Mouse (Mus musculus): ENCODE data around the gene Klk1b11. TPM values are rescaled to one million over a fixed set of nuclear protein-coding genes. Genes with fewer than 3 reads are reported as not detected.
"Not testable (repeated sequence)": the region's sequence is repeated elsewhere in the genome, so short reads cannot be mapped to it uniquely, and the experiment has no call there.

The Klk1b11 gene
- not detected in 2 replicates for polyA plus RNA-seq (2015; fragmentation: Nextera tagmentation; extraction: Ambion mirVana)

DNA sequence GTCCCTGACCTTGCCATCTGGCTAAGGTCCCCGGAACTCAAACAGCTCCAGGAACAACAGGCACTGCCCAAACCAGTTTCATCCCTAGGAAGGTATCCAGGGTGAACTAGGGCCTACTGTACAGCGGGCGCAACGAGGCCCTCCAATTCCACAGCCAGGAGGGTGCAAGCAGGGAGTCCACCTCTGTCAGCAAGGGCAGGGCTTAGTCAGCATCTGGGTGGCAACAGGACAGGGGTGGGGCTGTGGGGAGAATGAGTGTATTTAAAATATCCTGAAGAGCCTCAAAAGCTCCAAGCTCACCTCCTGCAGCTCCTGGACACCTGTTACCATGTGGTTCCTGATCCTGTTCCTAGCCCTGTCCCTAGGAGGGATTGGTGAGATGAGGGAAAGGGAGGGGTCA, at the start of gene Klk1b11:
TSS of gene Klk1b11 (plus strand) at position 301 of the 400 bp plus-strand sequence.
- H3K9me3 ChIP-seq (replicated peaks; ENCODE audit: control insufficient read depth, low read length, poor library complexity, severe bottlenecking); H3K9ac ChIP-seq (ENCODE audit: low read depth, low read length); H3K27ac ChIP-seq (ENCODE audit: low read length); H3K4me1 ChIP-seq (ENCODE audit: control insufficient read depth, insufficient read depth, low read length); ATAC-seq; H3K4me3 ChIP-seq (ENCODE audit: low read depth, low read length); H3K36me3 ChIP-seq (ENCODE audit: control insufficient read depth, insufficient read depth, low read length); H3K4me2 ChIP-seq (ENCODE audit: low read length); H3K27me3 ChIP-seq (ENCODE audit: control insufficient read depth, insufficient read depth, low read depth, low read length): not testable (repeated sequence)
- 90% methylated on average over 4 of the region's 4 CpGs for WGBS

DNA sequence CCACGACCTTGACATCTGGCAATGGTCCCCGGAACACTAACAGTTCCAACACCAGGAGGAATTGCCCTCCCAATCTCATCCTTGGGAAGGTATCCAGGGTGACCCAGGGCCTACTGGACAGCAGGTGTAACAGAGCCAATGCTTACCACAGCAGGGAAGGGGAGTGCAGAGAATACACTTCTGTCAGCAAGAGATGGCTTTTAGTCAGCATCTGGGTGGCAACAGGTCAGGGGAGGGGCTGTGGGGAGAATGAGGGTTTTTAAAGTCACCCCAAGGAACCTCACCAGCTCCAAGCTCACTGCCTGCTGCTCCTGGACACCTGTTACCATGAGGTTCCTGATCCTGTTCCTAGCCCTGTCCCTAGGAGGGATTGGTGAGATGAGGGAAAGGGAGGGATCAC, 45.3 kb upstream of the Klk1b11 start, which contains the start of gene Klk1b8:
TSS of gene Klk1b8 (plus strand) at position 301 of the 400 bp plus-strand sequence.
- Histone ChIP-seq H3K27ac (ENCODE audit: low read length) (no peak within 1 kb of the TSS), H3K4me1 (ENCODE audit: control insufficient read depth, insufficient read depth, low read length) (no peaks in the 10 kb centered on the region), H3K27me3 (ENCODE audit: control insufficient read depth, insufficient read depth, low read depth, low read length) (no peaks in the 10 kb centered on the region), H3K4me3 (ENCODE audit: low read depth, low read length) (no peak within 1 kb of the TSS), H3K4me2 (ENCODE audit: low read length) (no peak within 1 kb of the TSS), H3K9ac (ENCODE audit: low read depth, low read length) (no peak within 1 kb of the TSS), H3K9me3 (replicated peaks; ENCODE audit: control insufficient read depth, low read length, poor library complexity, severe bottlenecking) (no peaks in the 10 kb centered on the region), H3K36me3 (ENCODE audit: control insufficient read depth, insufficient read depth, low read length) (no peaks in the 10 kb centered on the region)
- ATAC-seq: no peak
- 85% methylated on average over 2 of the region's 2 CpGs for WGBS

DNA sequence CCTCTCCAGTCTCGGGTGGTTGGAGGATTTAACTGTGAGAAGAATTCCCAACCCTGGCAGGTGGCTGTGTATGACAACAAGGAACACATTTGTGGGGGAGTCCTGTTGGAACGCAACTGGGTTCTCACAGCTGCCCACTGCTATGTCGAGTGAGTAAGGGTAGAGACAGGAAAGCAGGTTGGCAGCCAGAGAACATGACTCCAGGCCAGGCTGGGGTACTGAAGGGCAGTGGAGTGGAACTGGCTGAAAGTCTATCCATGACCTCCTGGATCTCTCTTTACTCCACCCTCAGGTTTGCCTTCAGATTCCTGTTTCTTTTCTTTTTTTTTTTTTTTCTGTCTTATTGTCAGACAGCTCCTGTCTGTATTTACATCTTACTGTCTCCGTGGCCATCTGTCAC, 43.0 kb upstream of the Klk1b11 start:
- no peaks in the 10 kb centered on the region for H3K9me3 ChIP-seq (replicated peaks; ENCODE audit: control insufficient read depth, low read length, poor library complexity, severe bottlenecking)
- H3K4me3 ChIP-seq (ENCODE audit: low read depth, low read length): no peak overlapping the region
- no peak overlapping the region for H3K27ac ChIP-seq (ENCODE audit: low read length)
- H3K36me3 ChIP-seq (ENCODE audit: control insufficient read depth, insufficient read depth, low read length): no peaks in the 10 kb centered on the region
- no peak for ATAC-seq
- H3K27me3 ChIP-seq (ENCODE audit: control insufficient read depth, insufficient read depth, low read depth, low read length): no peaks in the 10 kb centered on the region
- WGBS: 61% methylated on average over 4 of the region's 4 CpGs
- H3K9ac ChIP-seq (ENCODE audit: low read depth, low read length): no peak overlapping the region
- H3K4me2 ChIP-seq (ENCODE audit: low read length): no peak overlapping the region
- H3K4me1 ChIP-seq (ENCODE audit: control insufficient read depth, insufficient read depth, low read length): no peaks in the 10 kb centered on the region

DNA sequence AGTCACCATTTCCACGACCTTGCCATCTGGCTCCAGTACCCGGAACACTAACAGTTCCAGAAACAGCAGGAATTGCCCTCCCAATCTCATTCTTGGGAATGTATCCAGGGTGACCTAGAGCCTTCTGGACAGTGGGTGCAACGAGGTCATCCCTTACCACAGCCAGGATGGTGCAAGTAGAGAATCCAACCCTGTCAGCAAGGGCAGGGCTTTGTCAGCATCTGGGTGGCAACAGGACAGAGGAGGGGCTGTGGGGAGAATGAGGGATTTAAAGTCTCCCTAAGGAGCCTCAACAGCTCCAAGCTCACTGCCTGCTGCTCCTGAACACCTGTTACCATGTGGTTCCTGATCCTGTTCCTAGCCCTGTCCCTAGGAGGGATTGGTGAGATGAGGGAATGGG, 29.2 kb upstream of the Klk1b11 start, which contains the start of gene Klk1b1:
TSS of gene Klk1b1 (plus strand) at position 301 of the 400 bp plus-strand sequence.
- H3K9me3 ChIP-seq (replicated peaks; ENCODE audit: control insufficient read depth, low read length, poor library complexity, severe bottlenecking): no peaks in the 10 kb centered on the region
- no peak within 1 kb of the TSS for H3K27ac ChIP-seq (ENCODE audit: low read length)
- H3K27me3 ChIP-seq (ENCODE audit: control insufficient read depth, insufficient read depth, low read depth, low read length): no peaks in the 10 kb centered on the region
- no peak for ATAC-seq
- 72% methylated on average over 3 of the region's 3 CpGs for WGBS
- no peaks in the 10 kb centered on the region for H3K36me3 ChIP-seq (ENCODE audit: control insufficient read depth, insufficient read depth, low read length)
- H3K4me2 ChIP-seq (ENCODE audit: low read length): no peak within 1 kb of the TSS
- H3K4me3 ChIP-seq (ENCODE audit: low read depth, low read length): no peak within 1 kb of the TSS
- H3K9ac ChIP-seq (ENCODE audit: low read depth, low read length): no peak within 1 kb of the TSS
- no peaks in the 10 kb centered on the region for H3K4me1 ChIP-seq (ENCODE audit: control insufficient read depth, insufficient read depth, low read length)

DNA sequence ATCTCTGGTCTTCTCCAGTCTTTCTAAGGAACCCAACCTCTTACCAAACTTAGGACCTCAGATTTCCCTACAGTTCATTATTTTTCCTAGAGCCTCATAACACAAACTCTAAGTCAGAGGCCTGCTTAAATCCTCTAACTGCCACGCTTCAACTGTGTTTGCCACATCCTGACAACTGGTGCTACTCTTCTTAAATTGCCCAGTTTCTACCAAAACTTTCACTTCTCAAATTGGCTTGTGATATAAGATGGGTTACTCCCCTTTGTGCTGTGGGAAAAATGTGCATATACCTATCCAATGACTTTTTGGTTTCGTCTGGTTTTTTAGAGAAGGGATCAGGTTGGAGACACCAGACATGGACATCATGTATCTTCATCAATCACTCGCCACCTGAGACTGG, 28.6 kb upstream of the Klk1b11 start:
- no peak for ATAC-seq
- 80% methylated on average over 3 of the region's 3 CpGs for WGBS
- Histone ChIP-seq H3K27me3 (ENCODE audit: control insufficient read depth, insufficient read depth, low read depth, low read length) (no peaks in the 10 kb centered on the region), H3K27ac (ENCODE audit: low read length) (no peak overlapping the region), H3K9me3 (replicated peaks; ENCODE audit: control insufficient read depth, low read length, poor library complexity, severe bottlenecking) (no peaks in the 10 kb centered on the region), H3K4me2 (ENCODE audit: low read length) (no peak overlapping the region), H3K9ac (ENCODE audit: low read depth, low read length) (no peak overlapping the region), H3K4me1 (ENCODE audit: control insufficient read depth, insufficient read depth, low read length) (no peaks in the 10 kb centered on the region), H3K36me3 (ENCODE audit: control insufficient read depth, insufficient read depth, low read length) (no peaks in the 10 kb centered on the region), H3K4me3 (ENCODE audit: low read depth, low read length) (no peak overlapping the region)

DNA sequence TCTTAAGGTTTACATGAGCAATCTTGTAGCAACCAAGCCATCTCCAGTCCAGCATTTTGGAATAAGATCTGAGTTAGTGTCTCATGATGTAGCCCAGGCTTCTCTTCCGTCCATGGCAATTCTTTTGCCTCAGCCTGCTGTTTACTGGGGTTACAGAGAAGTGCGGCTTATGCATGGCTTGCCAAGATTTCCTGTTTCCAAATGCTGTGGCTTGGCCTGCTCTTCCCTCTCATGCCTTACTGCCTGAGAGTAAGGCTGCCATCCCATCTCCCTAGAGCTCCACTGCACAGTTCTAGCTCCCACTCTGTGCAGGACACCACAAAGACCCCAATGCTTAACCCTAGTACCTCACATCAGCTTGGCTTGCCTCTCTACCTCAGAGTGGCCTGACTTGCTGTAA, 28.1 kb upstream of the Klk1b11 start:
- Histone ChIP-seq H3K4me2 (ENCODE audit: low read length) (no peak overlapping the region), H3K27me3 (ENCODE audit: control insufficient read depth, insufficient read depth, low read depth, low read length) (no peaks in the 10 kb centered on the region), H3K4me3 (ENCODE audit: low read depth, low read length) (no peak overlapping the region), H3K9me3 (replicated peaks; ENCODE audit: control insufficient read depth, low read length, poor library complexity, severe bottlenecking) (no peaks in the 10 kb centered on the region), H3K36me3 (ENCODE audit: control insufficient read depth, insufficient read depth, low read length) (no peaks in the 10 kb centered on the region), H3K4me1 (ENCODE audit: control insufficient read depth, insufficient read depth, low read length) (no peaks in the 10 kb centered on the region), H3K9ac (ENCODE audit: low read depth, low read length) (no peak overlapping the region), H3K27ac (ENCODE audit: low read length) (no peak overlapping the region)
- WGBS: 86% methylated on average over 2 of the region's 2 CpGs
- ATAC-seq: no peak

DNA sequence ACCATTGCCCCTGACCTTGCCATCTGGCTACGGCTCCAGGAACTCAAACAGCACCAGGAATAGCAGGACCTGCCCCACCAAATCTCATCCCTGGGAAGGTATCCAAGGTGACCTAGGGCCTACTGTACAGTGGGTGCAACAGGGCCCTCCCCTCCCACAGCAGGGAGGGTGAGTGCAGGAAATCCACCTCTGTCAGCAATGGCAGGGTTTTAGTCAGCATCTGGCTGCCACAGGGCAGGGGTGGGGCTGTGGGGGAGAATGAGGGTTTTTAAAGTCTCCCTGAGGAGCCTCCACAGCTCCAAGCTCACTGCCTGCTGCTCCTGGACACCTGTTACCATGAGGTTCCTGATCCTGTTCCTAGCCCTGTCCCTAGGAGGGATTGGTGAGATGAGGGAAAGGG, 19.9 kb upstream of the Klk1b11 start, which contains the start of gene Klk1b9:
TSS of gene Klk1b9 (plus strand) at position 301 of the 400 bp plus-strand sequence.
- not testable (repeated sequence) for ATAC-seq
- WGBS: 83% methylated on average over 1 of the region's 1 CpGs

DNA sequence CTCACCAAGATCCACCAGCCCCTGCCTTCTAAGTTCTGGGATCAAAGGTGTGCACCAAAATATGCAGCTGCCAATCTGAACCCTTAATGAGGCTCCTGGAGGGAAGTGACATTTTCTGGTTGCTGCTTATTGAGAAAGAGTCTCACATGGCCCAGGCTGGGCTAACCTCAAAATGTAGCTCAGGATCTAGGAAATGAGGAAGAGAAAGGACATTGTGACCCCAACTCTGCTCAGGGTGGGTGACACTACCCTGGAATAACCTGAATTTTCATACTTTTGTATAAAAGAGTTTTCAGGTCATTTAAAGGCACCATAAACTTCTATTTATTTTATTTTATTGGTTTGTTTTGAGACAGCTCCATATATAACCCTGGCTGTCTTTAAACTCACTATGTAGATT, 10.0 kb upstream of the Klk1b11 start:
- H3K9me3 ChIP-seq (replicated peaks; ENCODE audit: control insufficient read depth, low read length, poor library complexity, severe bottlenecking): no peaks in the 10 kb centered on the region
- ATAC-seq: no peak
- H3K4me1 ChIP-seq (ENCODE audit: control insufficient read depth, insufficient read depth, low read length): no peaks in the 10 kb centered on the region
- H3K36me3 ChIP-seq (ENCODE audit: control insufficient read depth, insufficient read depth, low read length): no peaks in the 10 kb centered on the region
- no peak overlapping the region for H3K4me3 ChIP-seq (ENCODE audit: low read depth, low read length)
- no peak overlapping the region for H3K27ac ChIP-seq (ENCODE audit: low read length)
- no peaks in the 10 kb centered on the region for H3K27me3 ChIP-seq (ENCODE audit: control insufficient read depth, insufficient read depth, low read depth, low read length)
- no peak overlapping the region for H3K9ac ChIP-seq (ENCODE audit: low read depth, low read length)
- H3K4me2 ChIP-seq (ENCODE audit: low read length): no peak overlapping the region

More for the DNA sequence above, 19.9 kb upstream of the Klk1b11 start, which contains the start of gene Klk1b9:
- H3K4me2 ChIP-seq (ENCODE audit: low read length); H3K27me3 ChIP-seq (ENCODE audit: control insufficient read depth, insufficient read depth, low read depth, low read length); H3K27ac ChIP-seq (ENCODE audit: low read length); H3K9me3 ChIP-seq (replicated peaks; ENCODE audit: control insufficient read depth, low read length, poor library complexity, severe bottlenecking); H3K9ac ChIP-seq (ENCODE audit: low read depth, low read length); H3K36me3 ChIP-seq (ENCODE audit: control insufficient read depth, insufficient read depth, low read length); H3K4me1 ChIP-seq (ENCODE audit: control insufficient read depth, insufficient read depth, low read length); H3K4me3 ChIP-seq (ENCODE audit: low read depth, low read length): not testable (repeated sequence)

DNA sequence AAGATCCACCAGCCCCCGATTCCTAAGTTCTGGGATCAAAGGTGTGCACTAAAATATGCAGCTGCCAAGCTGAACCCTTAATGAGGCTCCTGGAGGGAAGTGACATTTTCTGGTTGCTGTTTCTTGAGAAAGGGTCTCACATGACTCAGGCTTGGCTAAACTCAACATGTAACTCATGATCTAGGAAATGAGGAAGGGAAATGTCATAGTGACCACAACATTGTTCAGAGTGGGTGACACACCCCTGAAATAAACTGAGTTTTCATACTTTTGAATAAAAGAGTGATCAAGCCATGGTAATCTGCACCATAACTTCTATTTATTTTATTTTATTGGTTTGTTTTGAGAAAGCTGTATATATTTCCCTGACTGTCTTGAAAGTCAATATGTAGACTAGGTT, 856 bp upstream of the Klk1b11 start:
- 86% methylated on average over 1 of the region's 1 CpGs for WGBS
- not testable (repeated sequence) for H3K27me3 ChIP-seq (ENCODE audit: control insufficient read depth, insufficient read depth, low read depth, low read length); H3K4me1 ChIP-seq (ENCODE audit: control insufficient read depth, insufficient read depth, low read length); H3K9ac ChIP-seq (ENCODE audit: low read depth, low read length); H3K27ac ChIP-seq (ENCODE audit: low read length); H3K36me3 ChIP-seq (ENCODE audit: control insufficient read depth, insufficient read depth, low read length); H3K4me2 ChIP-seq (ENCODE audit: low read length); H3K9me3 ChIP-seq (replicated peaks; ENCODE audit: control insufficient read depth, low read length, poor library complexity, severe bottlenecking); ATAC-seq; H3K4me3 ChIP-seq (ENCODE audit: low read depth, low read length)
